Mouse (Mus musculus): ENCODE data around the gene Fbxo22. TPM values are rescaled to one million over a fixed set of nuclear protein-coding genes. Genes with fewer than 3 reads are reported as not detected.
"Not testable (repeated sequence)": the region's sequence is repeated elsewhere in the genome, so short reads cannot be mapped to it uniquely, and the experiment has no call there.

The Fbxo22 gene
- 30.0 and 32.5 TPM in 2 replicates for polyA plus RNA-seq (2012; rRNA removed)

DNA sequence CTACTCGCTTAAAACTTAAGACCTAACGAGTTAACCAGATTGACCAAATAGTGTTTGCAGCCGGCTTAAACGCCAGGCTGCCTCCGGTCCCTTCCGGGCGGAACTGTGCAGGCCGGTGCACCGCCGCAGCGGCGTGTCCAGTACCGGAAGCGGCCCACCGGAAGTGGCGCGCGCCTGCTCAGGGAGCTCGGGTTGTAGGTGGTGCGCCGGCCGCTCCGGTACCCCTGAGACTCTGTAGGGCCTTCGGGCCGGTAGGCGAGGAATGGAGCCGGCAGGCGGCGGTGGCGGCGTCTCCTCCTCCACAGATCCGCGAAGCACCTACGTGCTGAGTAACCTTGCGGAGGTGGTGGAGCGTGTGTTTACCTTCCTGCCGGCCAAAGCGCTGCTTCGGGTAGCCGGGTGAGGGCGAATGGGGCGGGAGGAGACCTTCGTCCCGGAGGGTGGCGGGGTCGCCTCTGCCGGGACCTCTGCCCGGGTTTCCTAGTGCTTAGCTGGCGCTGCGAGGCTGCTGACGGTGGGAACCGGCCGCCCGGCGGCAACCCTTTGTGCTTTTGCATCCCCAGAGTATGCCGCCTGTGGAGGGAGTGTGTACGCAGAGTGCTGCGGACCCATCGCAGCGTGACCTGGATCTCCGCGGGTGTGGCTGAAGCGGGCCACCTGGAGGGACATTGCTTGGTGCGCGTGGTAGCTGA lies at the start of gene Fbxo22:
Gene Fbxo22 (plus strand): TSS at position 136 of the 692 bp plus-strand sequence.
- peak; percentile 78 for DNase-seq (ENCODE audit: low spot score)

DNA sequence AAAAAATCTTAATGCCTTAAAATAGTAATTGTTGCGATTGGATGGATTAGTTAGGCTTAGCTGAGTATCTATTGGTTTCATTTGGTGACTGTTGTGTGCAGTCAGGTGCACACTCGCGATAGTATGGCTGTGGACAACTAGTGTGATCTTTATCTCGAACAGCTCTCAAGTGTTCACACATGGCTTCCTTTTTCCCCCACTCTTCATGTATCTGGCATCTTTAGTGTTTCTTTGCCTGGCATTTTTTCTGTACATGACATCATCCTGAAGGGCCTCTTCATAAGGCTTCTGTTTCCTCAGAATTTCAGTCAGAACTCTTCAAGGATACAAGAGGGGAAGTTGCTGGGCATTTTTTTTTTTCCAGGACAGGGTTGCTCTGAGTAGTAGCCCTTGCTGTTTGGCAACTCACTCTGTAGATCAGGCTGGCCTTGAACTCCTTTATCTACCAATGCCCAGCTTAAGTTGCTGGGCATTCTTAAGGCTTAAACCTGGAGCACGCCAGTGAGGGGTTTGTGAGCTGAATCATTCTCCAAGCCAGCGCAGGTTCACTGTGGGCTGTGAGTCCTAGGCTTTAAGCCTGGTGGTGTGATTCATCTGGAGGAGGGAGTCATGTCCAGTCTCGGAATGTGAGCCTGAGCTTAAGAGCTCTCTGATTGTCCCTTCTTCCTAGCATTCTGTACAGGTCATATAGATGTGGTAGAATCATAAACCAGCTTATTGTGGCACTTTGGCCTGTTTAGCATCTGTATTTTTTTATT lies 37.9 kb upstream of the Fbxo22 start:
- no peak for DNase-seq (ENCODE audit: low spot score)

DNA sequence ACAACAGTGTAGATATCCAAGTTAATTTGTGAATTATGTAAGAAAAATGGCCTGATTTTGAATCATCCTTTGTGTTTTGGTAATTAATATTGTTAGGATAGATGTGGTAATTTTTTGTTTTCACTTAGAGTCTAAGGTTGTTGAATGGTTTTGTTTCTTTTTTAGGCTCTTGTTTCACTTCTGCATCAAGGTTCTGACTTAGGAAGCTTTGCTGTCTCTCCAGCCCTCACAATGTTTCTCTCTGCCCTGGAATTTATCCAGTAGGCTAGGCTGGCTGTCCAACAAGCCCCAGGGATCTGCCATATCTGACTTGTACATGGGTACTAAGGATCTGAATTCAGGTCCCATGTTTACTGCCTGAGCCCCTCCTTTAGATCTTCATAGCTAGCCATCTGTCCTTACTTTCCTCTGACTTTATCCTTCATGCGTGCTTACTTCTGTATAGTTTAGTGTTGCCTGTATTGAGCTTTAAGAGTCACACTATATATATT lies 36.5 kb upstream of the Fbxo22 start:
- no peak for DNase-seq (ENCODE audit: low spot score)

DNA sequence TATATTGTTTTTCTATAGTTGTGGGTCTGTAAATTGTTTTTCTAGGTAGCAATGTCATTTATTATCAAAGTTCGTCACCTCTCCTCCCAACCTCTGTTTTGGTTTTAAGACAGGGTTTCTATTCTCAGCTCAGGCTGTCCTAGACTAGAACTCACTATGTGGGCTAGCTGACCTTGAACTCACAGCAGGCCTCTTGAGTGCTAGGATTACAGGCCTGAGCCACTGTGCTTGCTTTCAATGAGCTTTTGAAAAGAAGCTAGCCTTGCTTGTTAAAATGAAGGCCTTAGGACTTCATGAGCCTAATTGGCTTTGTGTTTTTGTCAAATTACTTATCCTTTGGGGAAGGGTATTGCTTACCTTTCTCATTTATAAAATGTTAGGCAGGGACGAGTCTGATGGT lies 34.5 kb upstream of the Fbxo22 start:
- no peak for DNase-seq (ENCODE audit: low spot score)

DNA sequence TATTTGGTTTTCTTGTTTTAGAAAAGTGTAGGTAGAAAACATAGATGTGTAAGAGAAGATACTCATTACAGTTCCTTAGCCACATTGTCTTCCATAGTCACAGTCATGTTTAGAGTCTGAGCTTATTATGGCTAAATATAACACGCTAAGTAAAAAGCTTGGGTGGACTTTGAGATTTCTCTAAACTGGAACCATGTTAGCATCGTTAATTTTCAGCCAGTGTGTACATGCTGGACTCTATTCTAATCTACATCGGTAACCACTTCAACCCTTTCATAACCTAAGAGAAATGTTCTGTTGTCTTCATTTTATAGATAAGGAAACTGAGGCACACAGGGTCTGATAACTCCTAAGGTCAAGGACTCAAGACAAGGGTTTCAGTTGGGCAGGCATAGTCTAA lies 12.8 kb upstream of the Fbxo22 start:
- DNase-seq (ENCODE audit: low spot score), result no peak

DNA sequence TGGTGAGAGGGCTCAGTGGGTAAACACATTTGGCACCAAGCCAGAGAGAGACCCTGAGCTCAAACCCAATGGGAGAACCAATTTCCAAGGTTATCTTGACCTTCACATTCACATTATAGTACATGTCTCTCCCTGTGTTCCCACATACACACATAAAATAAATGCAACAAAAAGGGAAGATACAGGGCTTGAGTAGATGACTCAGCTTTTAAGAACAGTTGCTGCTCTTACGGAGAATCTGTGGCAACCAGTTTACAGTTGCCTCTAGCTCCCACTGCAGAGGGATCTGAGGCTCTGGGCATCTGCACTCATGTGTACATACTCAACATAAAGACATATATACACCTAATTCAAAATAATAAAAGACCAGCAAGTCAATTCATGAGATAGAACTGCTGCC lies 10.5 kb upstream of the Fbxo22 start:
- DNase-seq (ENCODE audit: low spot score), result no peak

DNA sequence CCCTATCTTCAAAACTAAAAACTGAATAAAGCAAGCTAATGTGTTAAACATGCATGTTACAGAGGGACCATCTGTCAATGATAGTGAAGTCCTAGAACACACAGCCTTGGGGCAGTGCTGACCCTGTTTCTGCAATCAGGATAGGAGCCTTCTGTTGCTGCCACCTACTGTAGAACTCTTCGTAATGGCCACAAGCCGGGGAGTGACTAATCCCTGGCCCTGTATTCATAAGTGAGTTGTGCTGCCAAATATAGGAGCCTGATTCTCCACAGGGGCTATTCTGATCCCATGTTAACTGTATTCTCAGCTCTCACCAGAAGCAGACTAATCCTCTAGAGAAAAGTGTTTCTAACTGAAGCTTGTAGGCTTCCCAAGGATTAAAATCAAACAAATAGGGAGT lies 9.4 kb upstream of the Fbxo22 start:
- DNase-seq (ENCODE audit: low spot score), result no peak

DNA sequence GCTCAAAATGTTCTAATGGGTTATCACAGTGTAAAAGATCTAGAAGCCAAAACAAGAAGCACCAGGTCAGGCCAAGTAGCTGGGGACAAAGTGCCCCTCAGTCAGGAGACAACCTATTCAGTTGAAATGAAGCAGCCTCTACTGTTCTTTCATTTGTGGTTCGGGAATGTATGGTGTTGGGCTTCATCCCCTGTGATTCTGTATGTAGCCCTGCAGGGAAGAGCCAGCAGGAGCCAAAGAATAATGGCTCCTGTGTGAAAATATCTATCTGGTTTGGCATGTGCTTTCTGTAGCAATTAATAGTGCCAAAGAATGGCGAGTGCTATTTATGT lies 301 bp upstream of the Fbxo22 start:
- no peak for DNase-seq (ENCODE audit: low spot score)

DNA sequence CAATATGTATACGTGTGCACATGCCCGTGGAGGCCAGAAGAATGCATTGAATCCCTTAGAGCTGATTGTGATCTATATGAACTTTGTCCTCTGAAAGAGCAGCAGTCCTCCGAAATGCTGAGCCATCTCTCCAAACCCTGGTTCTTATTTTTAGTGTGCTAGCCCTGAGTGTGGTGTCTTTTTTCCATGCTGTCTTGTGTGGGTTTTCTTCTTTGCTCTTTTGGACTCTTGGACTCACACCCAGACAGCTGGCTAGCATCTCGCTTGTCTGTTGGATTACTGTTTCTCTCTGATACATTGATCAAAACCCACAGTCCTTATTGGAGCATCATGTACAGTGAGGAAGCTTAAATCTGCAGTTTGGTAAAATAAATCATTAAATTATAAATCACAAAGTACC lies 2.9 kb downstream of the Fbxo22 start:
- DNase-seq (ENCODE audit: low spot score), result no peak

DNA sequence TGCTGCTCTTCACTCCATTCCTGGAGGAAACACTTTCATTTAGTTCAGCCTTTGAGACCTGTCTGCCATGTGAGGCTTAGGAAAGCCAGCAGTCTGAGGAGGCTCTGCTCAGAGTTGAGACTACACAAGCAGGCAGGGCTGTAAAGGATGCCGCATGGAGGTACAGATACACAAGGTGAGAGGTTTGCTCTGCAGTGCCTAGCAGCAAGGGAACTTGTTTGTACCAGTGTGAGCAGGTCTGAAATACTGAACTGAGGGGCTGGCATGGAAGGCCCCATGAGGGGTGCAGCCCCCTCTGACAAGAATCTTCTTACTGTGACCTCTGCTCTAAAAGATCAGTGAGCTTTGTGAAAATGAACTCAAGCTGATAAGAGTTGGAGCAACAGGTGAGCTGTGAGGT lies 4.7 kb downstream of the Fbxo22 start:
- no peak for DNase-seq (ENCODE audit: low spot score)

DNA sequence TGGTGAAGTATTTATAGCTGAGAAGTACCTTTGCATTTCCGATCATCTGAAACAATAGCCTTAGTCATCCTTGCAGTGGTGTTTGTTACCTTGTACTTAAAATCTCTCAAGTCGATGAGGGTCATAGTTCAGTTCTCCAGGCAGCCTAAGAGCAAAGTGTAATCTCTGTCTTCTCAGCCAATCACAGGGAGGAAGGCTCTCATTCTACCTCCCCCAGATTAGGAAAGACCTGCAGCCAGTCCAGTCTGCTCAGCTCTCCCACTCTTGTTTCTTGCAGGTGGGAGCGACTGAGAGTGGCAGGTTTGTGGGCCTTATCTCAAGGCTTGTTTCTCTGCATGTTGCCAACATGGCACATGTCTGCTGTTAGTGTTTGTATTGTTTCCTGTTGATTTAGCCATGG lies 6.3 kb downstream of the Fbxo22 start:
- DNase-seq (ENCODE audit: low spot score), result no peak

DNA sequence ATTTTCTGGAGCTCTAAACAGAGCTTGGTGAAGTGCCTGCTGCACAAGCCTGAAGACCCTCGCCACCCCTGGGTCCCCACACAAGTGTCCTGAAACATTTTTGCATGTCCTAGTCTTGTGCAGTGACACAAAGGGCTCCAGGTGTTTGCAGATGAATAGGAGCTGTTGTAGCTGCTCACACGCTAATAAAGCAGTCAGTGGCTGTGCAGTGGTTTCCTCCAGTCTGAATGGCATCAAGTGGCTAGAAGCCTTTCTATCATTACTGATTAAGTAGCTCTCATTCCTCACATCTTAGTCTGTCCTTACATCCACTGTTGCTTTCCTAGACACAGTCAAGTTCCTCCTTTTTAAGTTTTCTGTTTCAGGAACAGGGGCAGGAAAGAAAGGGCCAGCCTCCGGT lies 6.9 kb downstream of the Fbxo22 start:
- DNase-seq (ENCODE audit: low spot score), result no peak

DNA sequence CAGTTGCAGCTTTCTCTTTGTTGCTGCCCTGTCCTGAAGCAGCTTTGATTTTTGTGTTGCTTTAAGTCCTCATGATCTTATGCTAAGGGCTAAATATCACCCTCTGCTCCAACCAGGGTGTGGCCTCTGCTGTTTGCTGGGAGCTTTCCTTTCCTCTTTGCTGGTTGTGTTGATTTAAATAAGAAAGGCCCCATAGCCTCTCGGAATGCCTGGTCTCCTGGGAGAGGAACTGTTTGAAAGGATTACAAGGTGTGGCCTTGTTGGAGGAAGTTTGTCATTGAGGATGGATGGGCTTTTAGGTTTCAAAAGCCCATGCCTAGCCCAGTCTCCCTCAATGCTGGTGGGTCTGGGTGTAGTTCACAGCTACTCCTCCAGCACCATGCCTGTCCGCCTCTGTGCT lies 7.4 kb downstream of the Fbxo22 start:
- no peak for DNase-seq (ENCODE audit: low spot score)

DNA sequence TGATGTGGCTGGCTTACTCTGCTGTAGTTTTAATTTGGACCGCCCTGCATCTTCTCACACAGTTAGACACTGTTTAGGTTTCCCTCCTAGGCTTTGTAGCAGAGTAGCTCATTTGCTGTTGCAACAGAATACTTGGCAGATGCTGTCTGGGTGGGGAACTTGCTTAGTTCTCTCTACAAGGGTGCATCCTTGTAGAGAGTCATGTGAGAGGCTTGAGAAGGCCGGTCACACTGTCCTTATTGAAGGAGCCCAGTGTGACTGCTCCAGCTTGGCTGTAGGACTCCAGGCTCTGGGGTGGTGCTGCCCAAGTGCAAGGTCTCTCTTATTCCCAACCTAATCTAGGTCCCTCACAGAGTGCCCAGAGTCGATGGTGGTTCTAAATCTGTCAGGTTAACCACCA lies 8.7 kb downstream of the Fbxo22 start:
- DNase-seq (ENCODE audit: low spot score), result no peak

DNA sequence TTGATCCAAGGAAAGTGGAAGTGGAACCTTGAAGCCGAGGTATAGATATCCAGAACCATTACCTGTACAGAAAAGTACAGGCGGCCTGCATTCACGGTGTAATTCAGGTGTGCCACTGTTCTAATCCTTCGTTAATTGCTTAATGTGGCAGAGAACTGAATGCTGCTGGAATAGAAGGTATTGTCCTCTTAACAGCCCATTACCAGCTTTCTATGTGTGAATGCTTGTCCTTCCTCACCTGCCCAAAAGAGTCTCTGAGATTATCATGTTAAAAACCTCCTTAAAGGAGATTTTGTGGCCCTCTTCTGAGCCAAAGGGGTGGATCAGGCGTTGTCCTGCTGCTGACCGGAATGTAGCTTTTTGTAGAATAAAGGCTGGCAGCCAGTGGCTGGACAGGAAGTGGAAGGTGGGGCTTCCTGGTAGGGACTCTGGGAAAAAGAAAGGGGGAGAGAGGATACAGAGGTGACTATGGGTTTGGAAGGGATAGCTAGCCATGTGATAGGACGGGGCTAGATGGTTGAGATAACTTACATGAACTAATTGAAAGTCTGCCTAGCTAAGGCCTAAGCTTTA lies 16.5 kb downstream of the Fbxo22 start:
- no peak for DNase-seq (ENCODE audit: low spot score)

DNA sequence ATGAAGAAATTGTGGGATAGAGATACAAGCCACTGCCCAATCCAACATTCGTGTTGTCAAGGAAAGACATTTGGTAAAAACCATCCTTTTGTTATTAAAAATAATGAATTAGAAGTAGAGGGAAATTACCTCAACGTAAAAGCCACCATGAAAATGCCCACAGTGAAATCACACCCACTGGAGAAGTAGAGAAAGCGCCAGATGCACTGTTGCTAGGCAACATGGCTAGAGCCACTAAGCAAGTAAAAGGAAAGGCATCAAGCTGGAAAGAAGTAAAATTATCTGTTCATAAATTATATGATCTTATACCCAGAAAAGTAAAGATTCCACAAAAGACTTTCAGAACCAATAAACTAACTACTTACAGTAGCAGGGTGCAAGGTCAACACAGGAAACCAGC lies 17.5 kb downstream of the Fbxo22 start:
- DNase-seq (ENCODE audit: low spot score), result no peak

DNA sequence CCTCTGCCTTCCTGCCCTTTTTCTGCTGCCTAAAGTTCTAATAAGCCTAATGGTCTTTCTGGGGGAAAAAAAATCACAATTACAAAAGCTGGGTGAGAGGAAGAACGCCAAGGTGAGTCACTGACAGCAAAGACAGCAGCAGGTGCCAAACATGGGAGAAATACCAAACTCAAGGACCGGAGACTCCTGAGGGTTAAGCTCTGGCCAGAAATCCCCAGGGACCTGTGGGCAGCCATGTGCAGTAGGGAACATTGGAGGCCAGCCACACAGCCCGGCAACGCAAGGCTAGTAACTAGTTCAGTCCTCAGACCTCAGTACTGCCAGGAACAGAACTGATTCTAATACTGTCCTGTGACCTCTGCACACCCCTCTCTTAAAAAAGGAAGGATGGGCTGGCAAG lies 19.4 kb downstream of the Fbxo22 start:
- DNase-seq (ENCODE audit: low spot score), result no peak

DNA sequence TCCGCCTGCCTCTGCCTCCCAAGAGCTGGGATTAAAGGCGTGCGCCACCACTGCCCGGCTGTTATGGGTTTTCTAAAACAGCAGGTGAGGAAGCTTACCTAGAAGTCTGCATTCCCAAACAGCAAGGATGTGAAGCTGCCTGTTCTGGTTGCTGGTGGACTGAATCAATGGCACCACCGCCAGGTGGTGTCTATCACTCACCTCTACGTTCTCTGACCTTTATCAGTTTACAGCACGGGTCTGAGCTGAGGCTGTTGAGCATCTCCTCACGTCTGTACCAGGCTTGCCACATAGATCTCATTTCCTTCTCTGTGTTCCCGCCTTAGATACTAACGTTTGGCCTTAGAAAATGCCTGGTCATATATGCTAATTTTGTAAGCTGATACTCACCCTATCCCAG lies 20.3 kb downstream of the Fbxo22 start:
- no peak for DNase-seq (ENCODE audit: low spot score)

DNA sequence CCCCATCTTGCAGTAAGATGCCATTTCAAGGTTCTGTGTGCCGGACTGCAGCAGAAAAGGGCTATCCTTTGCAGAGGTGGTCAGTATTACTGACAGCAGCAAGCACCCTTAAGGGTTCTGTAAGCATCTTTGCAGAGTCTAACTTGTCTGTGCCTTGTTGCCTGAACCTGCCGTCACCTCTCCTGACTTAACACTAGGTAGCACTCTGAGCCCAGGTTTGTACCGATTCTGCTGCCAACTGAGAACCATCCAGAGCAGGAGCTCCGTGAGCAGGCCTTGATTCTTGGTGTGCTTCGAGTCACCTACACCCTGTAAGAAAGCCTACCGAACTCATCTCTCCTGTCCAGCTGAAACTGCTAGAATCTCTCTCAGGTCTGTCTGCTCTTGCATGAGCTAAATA lies 22.8 kb downstream of the Fbxo22 start:
- no peak for DNase-seq (ENCODE audit: low spot score)

DNA sequence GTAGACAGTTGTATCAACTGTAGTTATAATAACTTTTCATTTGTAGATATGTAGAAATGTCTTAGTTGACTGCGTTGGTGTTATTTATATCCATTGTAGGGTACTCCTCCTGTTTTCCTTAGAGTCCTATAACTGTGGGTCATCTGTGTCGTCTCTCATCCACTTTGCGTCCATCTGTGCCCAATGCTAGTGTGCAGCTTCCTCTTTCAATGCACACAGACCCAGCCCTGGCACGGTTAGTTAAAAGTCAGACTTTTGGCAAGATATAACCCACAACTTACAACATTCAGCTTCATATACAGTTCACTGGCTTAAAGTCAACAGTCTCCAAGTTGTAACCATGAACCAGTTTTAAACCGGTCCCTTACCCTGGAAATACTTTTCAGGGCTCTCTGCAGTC lies 23.4 kb downstream of the Fbxo22 start:
- DNase-seq (ENCODE audit: low spot score), result no peak

DNA sequence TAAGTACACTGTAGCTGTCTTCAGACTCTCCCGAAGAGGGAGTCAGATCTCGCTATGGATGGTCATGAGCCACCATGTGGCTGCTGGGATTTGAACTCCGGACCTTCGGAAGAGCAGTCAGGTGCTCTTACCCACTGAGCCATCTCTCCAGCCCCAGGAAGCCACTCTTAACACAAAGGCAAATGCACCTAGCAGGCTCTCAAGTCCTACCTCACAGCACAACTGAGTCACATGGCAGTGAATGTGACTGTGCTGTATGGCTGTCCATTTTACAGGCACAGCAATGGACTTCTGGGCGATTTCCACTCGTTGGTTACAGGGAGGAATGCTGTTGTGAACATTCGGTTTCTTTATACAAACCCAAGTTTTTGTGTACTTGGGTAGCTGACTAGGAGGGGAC lies 23.9 kb downstream of the Fbxo22 start:
- no peak for DNase-seq (ENCODE audit: low spot score)

DNA sequence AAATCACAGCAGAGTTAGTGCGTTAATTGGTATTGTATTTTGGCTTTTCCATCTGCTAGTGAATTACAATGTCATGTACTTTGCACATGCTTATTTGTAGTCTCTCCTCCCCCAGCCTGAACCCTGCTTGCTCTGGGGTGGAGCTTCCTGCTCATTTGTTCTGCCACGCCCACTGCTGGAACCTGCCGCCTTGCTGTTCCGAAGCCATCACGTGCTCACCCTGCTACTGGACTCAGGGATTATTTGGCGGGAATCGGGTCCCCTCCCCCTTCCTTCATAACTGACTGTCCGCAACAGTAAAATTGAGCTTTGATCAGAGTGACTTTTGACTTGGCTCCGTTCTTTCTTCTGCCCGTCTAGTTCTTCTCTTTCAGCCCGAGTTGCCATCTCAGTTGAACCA lies 24.4 kb downstream of the Fbxo22 start:
- DNase-seq (ENCODE audit: low spot score), result not testable (repeated sequence)

All from urinary bladder, adult 2 months (tissue).